In genomic region chr2:110314509-110315155, GRCm38 (mm10) we compare ENCODE assay signal across 9 mouse cellular contexts. TPM values are rescaled to one million over a fixed set of nuclear protein-coding genes. Genes with fewer than 3 reads are reported as not detected.
DNase-seq lines count a peak whose midpoint lies in the region; ATAC-seq lines count a peak whose summit lies in the region.
"Had no signal": no experiment of that assay in that cellular context is flagged by ENCODE, and none has a peak within 500 bp of the region (broad histone marks: within the 10 kb centered on the region; RNA-seq: fewer than 3 reads in every experiment).

Gene Bbox1 (minus strand): TSS chr2:110314560.

- no peaks in the 10 kb centered on the region for H3K9me3 ChIP-seq in heart, embryonic 12.5 days (replicated peaks)
- H3K9me3 ChIP-seq in liver, embryonic 16.5 days (replicated peaks; ENCODE audit: control insufficient read depth, low read length): no peaks in the 10 kb centered on the region
- H3K9me3 ChIP-seq: heart, embryonic 13.5 days had no signal

- H3K36me3 ChIP-seq in heart, embryonic 12.5 days: no peaks in the 10 kb centered on the region
- no peaks in the 10 kb centered on the region for H3K36me3 ChIP-seq in liver, embryonic 16.5 days (ENCODE audit: control insufficient read depth, insufficient read depth)
- H3K36me3 ChIP-seq: heart, embryonic 13.5 days had no signal

- no peak within 1 kb of the TSS for H3K9ac ChIP-seq in heart, embryonic 12.5 days
- H3K9ac ChIP-seq in liver, embryonic 16.5 days (ENCODE audit: low read depth, low read length): no peak within 1 kb of the TSS
- H3K9ac ChIP-seq: heart, embryonic 13.5 days had no signal

- no peaks in the 10 kb centered on the region for H3K4me1 ChIP-seq in heart, embryonic 12.5 days (replicated peaks)
- no peaks in the 10 kb centered on the region for H3K4me1 ChIP-seq in liver, embryonic 16.5 days (ENCODE audit: control insufficient read depth, low read depth, low read length)
- H3K4me1 ChIP-seq: heart, embryonic 13.5 days had no signal

- H3K4me3 ChIP-seq in heart, embryonic 12.5 days: no peak within 1 kb of the TSS
- no peak within 1 kb of the TSS for H3K4me3 ChIP-seq in liver, embryonic 16.5 days (ENCODE audit: low read depth, low read length)
- H3K4me3 ChIP-seq: heart, embryonic 13.5 days had no signal

- no peaks in the 10 kb centered on the region for H3K27me3 ChIP-seq in heart, embryonic 12.5 days (replicated peaks)
- H3K27me3 ChIP-seq in liver, embryonic 16.5 days (ENCODE audit: control insufficient read depth, insufficient read depth, low read depth, low read length): no peaks in the 10 kb centered on the region
- H3K27me3 ChIP-seq: heart, embryonic 13.5 days had no signal

- intact Hi-C loops in heart, postnatal 25 days (cut with DNase I): no loop called here

- ATAC-seq in heart, embryonic 12.5 days (ENCODE audit: insufficient number of reproducible peaks, low FRiP score): no peak
- ATAC-seq in liver, embryonic 16.5 days (ENCODE audit: low read depth): peak; percentile 72

- H3K4me2 ChIP-seq in heart, embryonic 12.5 days: no peak within 1 kb of the TSS
- no peak within 1 kb of the TSS for H3K4me2 ChIP-seq in liver, embryonic 16.5 days (ENCODE audit: low read depth, low read length)
- H3K4me2 ChIP-seq: heart, embryonic 13.5 days had no signal

- 71% methylated on average over 6 of the region's 6 CpGs for WGBS in heart, embryonic 12.5 days
- WGBS in liver, embryonic 16.5 days (ENCODE audit: insufficient replicate concordance): 52% methylated on average over 6 of the region's 6 CpGs

- peak; percentile 8 for DNase-seq in heart, postnatal 25 days (ENCODE audit: low spot score)
- peak; percentile 6 for DNase-seq in adipocyte (ENCODE audit: low spot score)
- peak; percentile 3 for DNase-seq in cerebellum, postnatal 36 days
- DNase-seq in embryo, embryonic 10 days (ENCODE audit: low spot score): no peak
- no peak for DNase-seq in layer of hippocampus, adult 9-10 months (ENCODE audit: low spot score)
- no peak for DNase-seq in neural tube, embryonic 10.5 days (ENCODE audit: extremely low spot score, low spot score)

- H3K27ac ChIP-seq in heart, embryonic 12.5 days (ENCODE audit: poor library complexity, severe bottlenecking): no peak within 1 kb of the TSS
- no peak within 1 kb of the TSS for H3K27ac ChIP-seq in liver, embryonic 16.5 days (ENCODE audit: low read length)
- H3K27ac ChIP-seq: heart, embryonic 13.5 days had no signal

RNA-seq across cellular contexts. Expression of gene Bbox1, which starts in this region (rescaled TPM):
- total RNA-seq in heart, postnatal 25 days (2021): under 1 TPM in 1 of 2 experiments, not detected in 1; 0.23 TPM
- polyA plus RNA-seq in heart, embryonic 12.5 days (2016; fragmentation: Nextera tagmentation; extraction: Ambion mirVana): 0.04 TPM in 1 of 2 replicates, not detected in the other
- polyA plus RNA-seq in liver, embryonic 16.5 days (2015; fragmentation: Nextera tagmentation; extraction: Ambion mirVana): 8.1 and 8.4 TPM in 2 replicates
- polyA plus RNA-seq: heart, embryonic 13.5 days had no signal

Comparison
In these comparisons a context has a peak if more than half of its experiments do, and no peak if none do; other contexts are left out.
1. Peak in DNase-seq in heart, postnatal 25 days; RNA of the gene not detected or under 1 TPM.
2. DNase-seq: peak in adipocyte (single experiment) and cerebellum, postnatal 36 days (2 of 2); none in embryo, embryonic 10 days (single experiment), layer of hippocampus, adult 9-10 months (single experiment) and neural tube, embryonic 10.5 days (single experiment).